27 mouse cellular contexts compared by ENCODE assay signal in the genomic region with DNA sequence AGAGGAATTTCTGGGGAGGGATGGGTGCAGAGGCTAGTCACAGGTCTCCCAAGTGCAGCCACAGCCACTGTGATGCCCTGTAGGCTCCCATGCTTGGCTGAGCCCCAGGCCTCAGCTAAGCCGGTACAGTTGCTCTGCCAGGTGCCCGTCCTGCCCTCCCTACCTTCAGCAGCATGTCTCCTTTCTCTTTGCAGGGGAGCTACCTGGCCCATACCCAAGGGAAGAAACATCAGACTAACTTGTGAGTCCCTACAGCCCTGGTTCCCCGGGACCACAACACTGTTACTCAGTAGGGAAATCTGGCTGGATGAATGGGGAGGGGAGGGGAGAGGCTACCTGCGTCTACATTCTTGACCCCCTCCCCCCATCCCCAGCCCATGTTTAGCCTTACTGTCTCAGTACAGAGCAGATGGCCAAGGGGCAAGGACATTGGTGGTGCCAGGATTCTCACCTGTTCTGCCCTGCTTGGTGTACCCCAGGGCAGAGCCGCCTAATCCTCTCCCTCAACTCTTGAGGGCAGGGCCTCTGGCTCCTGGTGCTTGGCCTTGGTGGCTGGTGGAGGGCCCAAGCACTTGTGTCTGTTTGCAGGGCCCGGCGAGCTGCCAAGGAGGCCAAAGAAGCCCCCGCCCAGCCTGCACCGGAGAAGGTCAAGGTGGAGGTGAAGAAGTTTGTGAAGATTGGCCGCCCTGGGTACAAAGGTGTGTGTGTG. TPM values are rescaled to one million over a fixed set of nuclear protein-coding genes. Genes with fewer than 3 reads are reported as not detected.
A peak's percentile ranks its signal among the peaks of the same experiment; 100 is the strongest.
DNase-seq lines count a peak whose midpoint lies in the region; ATAC-seq and TF ChIP-seq lines count a peak whose summit lies in the region.
"Had no signal": no experiment of that assay in that cellular context is flagged by ENCODE, and none has a peak within 500 bp of the region (broad histone marks: within the 10 kb centered on the region; RNA-seq: fewer than 3 reads in every experiment).

No protein-coding gene starts in this region.

- H3K27me3 ChIP-seq in forebrain, embryonic 10.5 days (ENCODE audit: poor library complexity, severe bottlenecking) = peaks cover 24% of the 10 kb centered on the region
- peaks cover 18% of the 10 kb centered on the region for H3K27me3 ChIP-seq in forebrain, embryonic 12.5 days
- peaks cover 7% of the 10 kb centered on the region; the same call in 1 of the 2 replicates for H3K27me3 ChIP-seq in intestine, postnatal 0 days (replicated peaks; ENCODE audit: control insufficient read depth, insufficient read depth, low read length)
- H3K27me3 ChIP-seq in intestine, embryonic 15.5 days (replicated peaks) = 0 out of 2 replicates have a peak, but pooled peaks cover 3% of the 10 kb centered on the region
- peaks cover 8% of the 10 kb centered on the region for H3K27me3 ChIP-seq in E14TG2a.4 (ENCODE audit: insufficient read depth, low read length)
- H3K27me3 ChIP-seq in embryonic facial prominence, embryonic 13.5 days = 0 out of 2 replicates have a peak, but pooled peaks cover 9% of the 10 kb centered on the region
- H3K27me3 ChIP-seq: embryonic facial prominence, embryonic 15.5 days; limb, embryonic 15.5 days; stomach, embryonic 15.5 days had no signal

- peaks cover 53% of the 10 kb centered on the region for H3K4me1 ChIP-seq in forebrain, embryonic 10.5 days
- H3K4me1 ChIP-seq in forebrain, embryonic 12.5 days = peaks cover 37% of the 10 kb centered on the region
- H3K4me1 ChIP-seq in intestine, postnatal 0 days (replicated peaks; ENCODE audit: control insufficient read depth, insufficient read depth, low read length) = no peaks in the 10 kb centered on the region
- peaks cover 27% of the 10 kb centered on the region for H3K4me1 ChIP-seq in intestine, embryonic 15.5 days (replicated peaks)
- H3K4me1 ChIP-seq in E14TG2a.4 (replicated peaks; ENCODE audit: low read depth, low read length) = peaks cover 77% of the 10 kb centered on the region
- H3K4me1 ChIP-seq in embryonic facial prominence, embryonic 13.5 days = peaks cover 28% of the 10 kb centered on the region

- no peak overlapping the region for H3K9ac ChIP-seq in forebrain, embryonic 12.5 days
- no peak overlapping the region for H3K9ac ChIP-seq in intestine, postnatal 0 days (ENCODE audit: low read depth, low read length)
- H3K9ac ChIP-seq in intestine, embryonic 15.5 days = no peak overlapping the region
- H3K9ac ChIP-seq in embryonic facial prominence, embryonic 13.5 days = peak overlapping the region; percentile 40; the same call in 1 of the 2 replicates
- H3K9ac ChIP-seq: embryonic facial prominence, embryonic 15.5 days; hindbrain, embryonic 12.5 days; limb, embryonic 15.5 days; liver, embryonic 14.5 days; lung, embryonic 14.5 days; neural tube, embryonic 12.5 days; stomach, embryonic 15.5 days had no signal

- no peak for TF ChIP-seq CTCF in intestine, postnatal 0 days (IDR thresholded peaks at IDR 0.05; ENCODE audit: low read depth)
- TF ChIP-seq CTCF in E14TG2a.4 (conservative IDR thresholded peaks at IDR 0.05; ENCODE audit: low read length) = no peak

- H3K4me3 ChIP-seq in forebrain, embryonic 10.5 days = 0 out of 2 replicates have a peak overlapping the region, but pooled peaks have one; percentile 11
- no peak overlapping the region for H3K4me3 ChIP-seq in forebrain, embryonic 12.5 days (replicated peaks)
- no peak overlapping the region for H3K4me3 ChIP-seq in intestine, postnatal 0 days (ENCODE audit: low read depth, low read length)
- H3K4me3 ChIP-seq in intestine, embryonic 15.5 days (replicated peaks) = no peak overlapping the region
- peak overlapping the region; percentile 17; the same call in 1 of the 2 replicates for H3K4me3 ChIP-seq in E14TG2a.4 (replicated peaks; ENCODE audit: low read length)
- H3K4me3 ChIP-seq in embryonic facial prominence, embryonic 13.5 days = no peak overlapping the region
- H3K4me3 ChIP-seq: embryonic facial prominence, embryonic 15.5 days; hindbrain, embryonic 12.5 days; limb, embryonic 15.5 days; neural tube, embryonic 12.5 days; stomach, embryonic 15.5 days had no signal

- no peak for ATAC-seq in forebrain, embryonic 12.5 days (ENCODE audit: low FRiP score)
- no peak for ATAC-seq in intestine, postnatal 0 days
- no peak for ATAC-seq in intestine, embryonic 15.5 days
- ATAC-seq in embryonic facial prominence, embryonic 13.5 days (ENCODE audit: insufficient number of reproducible peaks, insufficient read depth, low FRiP score, low TSS enrichment, low read depth) = no peak
- ATAC-seq: CD4-positive, CD25-positive, alpha-beta regulatory T cell, adult 4 months; forebrain, embryonic 14.5 days; midbrain, embryonic 16.5 days had no signal

- H3K36me3 ChIP-seq in forebrain, embryonic 10.5 days (replicated peaks) = peaks cover 60% of the 10 kb centered on the region
- peaks cover 61% of the 10 kb centered on the region for H3K36me3 ChIP-seq in forebrain, embryonic 12.5 days (replicated peaks)
- peaks cover 44% of the 10 kb centered on the region for H3K36me3 ChIP-seq in intestine, postnatal 0 days (ENCODE audit: control insufficient read depth, insufficient read depth)
- peaks cover 46% of the 10 kb centered on the region for H3K36me3 ChIP-seq in intestine, embryonic 15.5 days
- peaks cover 60% of the 10 kb centered on the region for H3K36me3 ChIP-seq in E14TG2a.4 (ENCODE audit: insufficient read depth, low read length)
- H3K36me3 ChIP-seq in embryonic facial prominence, embryonic 13.5 days = peaks cover 52% of the 10 kb centered on the region

- H3K9me3 ChIP-seq in forebrain, embryonic 10.5 days = no peaks in the 10 kb centered on the region
- H3K9me3 ChIP-seq in forebrain, embryonic 12.5 days = no peaks in the 10 kb centered on the region
- no peaks in the 10 kb centered on the region for H3K9me3 ChIP-seq in intestine, postnatal 0 days (ENCODE audit: control insufficient read depth)
- no peaks in the 10 kb centered on the region for H3K9me3 ChIP-seq in intestine, embryonic 15.5 days
- H3K9me3 ChIP-seq in E14TG2a.4 (ENCODE audit: low read length) = no peaks in the 10 kb centered on the region
- no peaks in the 10 kb centered on the region for H3K9me3 ChIP-seq in embryonic facial prominence, embryonic 13.5 days
- H3K9me3 ChIP-seq: embryonic facial prominence, embryonic 15.5 days; hindbrain, embryonic 12.5 days; limb, embryonic 15.5 days; neural tube, embryonic 12.5 days; stomach, embryonic 15.5 days had no signal

- H3K4me2 ChIP-seq in forebrain, embryonic 12.5 days = no peak overlapping the region
- no peak overlapping the region for H3K4me2 ChIP-seq in intestine, postnatal 0 days (replicated peaks; ENCODE audit: low read depth)
- no peak overlapping the region for H3K4me2 ChIP-seq in intestine, embryonic 15.5 days (replicated peaks)
- no peak overlapping the region for H3K4me2 ChIP-seq in embryonic facial prominence, embryonic 13.5 days
- H3K4me2 ChIP-seq: embryonic facial prominence, embryonic 15.5 days; hindbrain, embryonic 12.5 days; limb, embryonic 15.5 days; lung, embryonic 14.5 days; neural tube, embryonic 12.5 days; stomach, embryonic 15.5 days had no signal

- WGBS in forebrain, embryonic 10.5 days = 95% methylated on average over 10 of the region's 10 CpGs
- 92% methylated on average over 10 of the region's 10 CpGs for WGBS in forebrain, embryonic 12.5 days
- 87% methylated on average over 10 of the region's 10 CpGs for WGBS in intestine, postnatal 0 days
- 85% methylated on average over 10 of the region's 10 CpGs for WGBS in intestine, embryonic 15.5 days
- 84% methylated on average over 10 of the region's 10 CpGs for WGBS in embryonic facial prominence, embryonic 13.5 days

- H3K27ac ChIP-seq in forebrain, embryonic 10.5 days = no peak overlapping the region
- H3K27ac ChIP-seq in forebrain, embryonic 12.5 days = no peak overlapping the region
- 0 out of 2 replicates have a peak overlapping the region, but pooled peaks have one; percentile 21 for H3K27ac ChIP-seq in intestine, postnatal 0 days (ENCODE audit: low read depth, low read length)
- no peak overlapping the region for H3K27ac ChIP-seq in intestine, embryonic 15.5 days
- no peak overlapping the region for H3K27ac ChIP-seq in embryonic facial prominence, embryonic 13.5 days
- H3K27ac ChIP-seq: embryonic facial prominence, embryonic 15.5 days; hindbrain, embryonic 12.5 days; limb, embryonic 15.5 days; liver, embryonic 14.5 days; neural tube, embryonic 12.5 days; stomach, embryonic 15.5 days had no signal

- no peak for DNase-seq in forebrain, embryonic 10.5 days (ENCODE audit: extremely low spot score, low spot score)
- DNase-seq in urinary bladder, adult 18-20 months (ENCODE audit: low spot score in 2 of 2) = no peak
- DNase-seq: adrenal gland, postnatal 25 days; cerebellum, adult 2 months; gastrocnemius, postnatal 36 days; heart, postnatal 14 days; kidney, adult 11 months; kidney, postnatal 14 days; lung, embryonic 14.5 days; lung, postnatal 14 days; thymus, adult 18-20 months; thymus, postnatal 25 days had no signal

RNA-seq across cellular contexts. Expression of a gene that starts 2.7 kb away (rescaled TPM):
- polyA plus RNA-seq in forebrain, embryonic 10.5 days (2016; fragmentation: Nextera tagmentation; extraction: Ambion mirVana) = 0.09 TPM in 2 replicates
- 0.15 TPM in 1 of 2 replicates, not detected in the other for polyA plus RNA-seq in forebrain, embryonic 12.5 days (2016; fragmentation: Nextera tagmentation; extraction: Ambion mirVana)
- not detected in 2 replicates for polyA plus RNA-seq in intestine, postnatal 0 days (2015; fragmentation: Nextera tagmentation; extraction: Ambion mirVana)
- not detected in 2 replicates for polyA plus RNA-seq in intestine, embryonic 15.5 days (2015; fragmentation: Nextera tagmentation; extraction: Ambion mirVana)
- polyA plus RNA-seq in embryonic facial prominence, embryonic 13.5 days (2015; fragmentation: Nextera tagmentation; extraction: Ambion mirVana) = not detected in 2 replicates
- polyA plus RNA-seq: CD4-positive, CD25-positive, alpha-beta regulatory T cell, adult 4 months; hindbrain, embryonic 12.5 days; kidney, embryonic 14.5 days; limb, embryonic 15.5 days; midbrain, embryonic 16.5 days; neural tube, embryonic 12.5 days; stomach, embryonic 15.5 days had no signal

RNA-seq across cellular contexts. Expression of a gene that starts 3.9 kb away (rescaled TPM):
- polyA plus RNA-seq in forebrain, embryonic 10.5 days (2016; fragmentation: Nextera tagmentation; extraction: Ambion mirVana) = 196 and 197 TPM in 2 replicates
- 152 and 156 TPM in 2 replicates for polyA plus RNA-seq in forebrain, embryonic 12.5 days (2016; fragmentation: Nextera tagmentation; extraction: Ambion mirVana)
- 60.9 and 61.8 TPM in 2 replicates for polyA plus RNA-seq in intestine, postnatal 0 days (2015; fragmentation: Nextera tagmentation; extraction: Ambion mirVana)
- 132 and 133 TPM in 2 replicates for polyA plus RNA-seq in intestine, embryonic 15.5 days (2015; fragmentation: Nextera tagmentation; extraction: Ambion mirVana)
- 118 and 125 TPM in 2 replicates for polyA plus RNA-seq in embryonic facial prominence, embryonic 13.5 days (2015; fragmentation: Nextera tagmentation; extraction: Ambion mirVana)

RNA-seq across cellular contexts. Expression of a gene that starts 4.4 kb away (rescaled TPM):
- 110 and 118 TPM in 2 replicates for polyA plus RNA-seq in forebrain, embryonic 10.5 days (2016; fragmentation: Nextera tagmentation; extraction: Ambion mirVana)
- polyA plus RNA-seq in forebrain, embryonic 12.5 days (2016; fragmentation: Nextera tagmentation; extraction: Ambion mirVana) = 77.1 and 89.4 TPM in 2 replicates
- 35.5 and 39.0 TPM in 2 replicates for polyA plus RNA-seq in intestine, postnatal 0 days (2015; fragmentation: Nextera tagmentation; extraction: Ambion mirVana)
- polyA plus RNA-seq in intestine, embryonic 15.5 days (2015; fragmentation: Nextera tagmentation; extraction: Ambion mirVana) = 63.7 and 69.7 TPM in 2 replicates
- 75.6 and 78.9 TPM in 2 replicates for polyA plus RNA-seq in embryonic facial prominence, embryonic 13.5 days (2015; fragmentation: Nextera tagmentation; extraction: Ambion mirVana)

RNA-seq across cellular contexts. Expression of a gene that starts 10.9 kb away (rescaled TPM):
- polyA plus RNA-seq in forebrain, embryonic 10.5 days (2016; fragmentation: Nextera tagmentation; extraction: Ambion mirVana) = 0.40 and 0.65 TPM in 2 replicates
- 0.27 and 0.36 TPM in 2 replicates for polyA plus RNA-seq in forebrain, embryonic 12.5 days (2016; fragmentation: Nextera tagmentation; extraction: Ambion mirVana)
- 0.35 and 0.42 TPM in 2 replicates for polyA plus RNA-seq in intestine, postnatal 0 days (2015; fragmentation: Nextera tagmentation; extraction: Ambion mirVana)
- polyA plus RNA-seq in intestine, embryonic 15.5 days (2015; fragmentation: Nextera tagmentation; extraction: Ambion mirVana) = 0.88 and 1.2 TPM in 2 replicates
- polyA plus RNA-seq in embryonic facial prominence, embryonic 13.5 days (2015; fragmentation: Nextera tagmentation; extraction: Ambion mirVana) = 0.76 and 2.2 TPM in 2 replicates
- polyA plus RNA-seq: CD4-positive, CD25-positive, alpha-beta regulatory T cell, adult 4 months; liver, embryonic 14.5 days had no signal

RNA-seq across cellular contexts. Expression of a gene that starts 24.1 kb away (rescaled TPM):
- 2,273 and 2,281 TPM in 2 replicates for polyA plus RNA-seq in forebrain, embryonic 10.5 days (2016; fragmentation: Nextera tagmentation; extraction: Ambion mirVana)
- 1,463 and 1,490 TPM in 2 replicates for polyA plus RNA-seq in forebrain, embryonic 12.5 days (2016; fragmentation: Nextera tagmentation; extraction: Ambion mirVana)
- polyA plus RNA-seq in intestine, postnatal 0 days (2015; fragmentation: Nextera tagmentation; extraction: Ambion mirVana) = 1,008 and 1,019 TPM in 2 replicates
- polyA plus RNA-seq in intestine, embryonic 15.5 days (2015; fragmentation: Nextera tagmentation; extraction: Ambion mirVana) = 1,393 and 1,601 TPM in 2 replicates
- polyA plus RNA-seq in embryonic facial prominence, embryonic 13.5 days (2015; fragmentation: Nextera tagmentation; extraction: Ambion mirVana) = 1,868 and 1,916 TPM in 2 replicates

Comparison
In these comparisons a context has a peak if more than half of its experiments do, and no peak if none do; other contexts are left out.
1. H3K4me3 ChIP-seq: peak in forebrain, embryonic 10.5 days (single experiment) and E14TG2a.4 (single experiment); none in forebrain, embryonic 12.5 days (single experiment), intestine, postnatal 0 days (single experiment), intestine, embryonic 15.5 days (single experiment) and embryonic facial prominence, embryonic 13.5 days (single experiment).